Mouse (Mus musculus) NIH3T3 (cell line): ENCODE data around the gene Fam240a.

ENCODE experiments used
- DNase-seq: peaks from one replicate; pipeline ENCODE4 v3.0.0-alpha.2; 2012; ENCODE audit warnings: low read depth

Fam240a gene

GRCm38 (mm10) chr9:110893429-110893828, 23.2 kb downstream of the Fam240a start:
- no peak for DNase-seq

DNA sequence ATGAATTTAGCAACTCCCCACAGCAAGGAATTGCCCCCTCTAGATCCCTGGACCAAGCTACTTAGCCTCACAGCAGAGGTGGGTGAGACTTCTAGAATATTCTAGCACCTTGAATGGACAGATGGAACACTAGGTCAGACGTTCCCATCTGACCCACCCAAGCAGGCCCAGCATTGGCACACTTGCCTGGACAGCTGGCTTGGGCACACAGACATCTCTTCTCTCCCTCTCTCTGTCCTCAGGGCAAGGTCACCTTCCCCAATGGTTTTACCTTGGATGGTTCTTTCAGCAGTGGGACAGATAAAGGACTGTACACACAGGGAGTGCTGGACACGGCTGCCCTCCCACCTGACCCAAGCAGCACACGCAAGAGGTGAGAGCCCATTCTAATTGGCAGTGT, 24.1 kb downstream of the Fam240a start:
- no peak for DNase-seq

DNA sequence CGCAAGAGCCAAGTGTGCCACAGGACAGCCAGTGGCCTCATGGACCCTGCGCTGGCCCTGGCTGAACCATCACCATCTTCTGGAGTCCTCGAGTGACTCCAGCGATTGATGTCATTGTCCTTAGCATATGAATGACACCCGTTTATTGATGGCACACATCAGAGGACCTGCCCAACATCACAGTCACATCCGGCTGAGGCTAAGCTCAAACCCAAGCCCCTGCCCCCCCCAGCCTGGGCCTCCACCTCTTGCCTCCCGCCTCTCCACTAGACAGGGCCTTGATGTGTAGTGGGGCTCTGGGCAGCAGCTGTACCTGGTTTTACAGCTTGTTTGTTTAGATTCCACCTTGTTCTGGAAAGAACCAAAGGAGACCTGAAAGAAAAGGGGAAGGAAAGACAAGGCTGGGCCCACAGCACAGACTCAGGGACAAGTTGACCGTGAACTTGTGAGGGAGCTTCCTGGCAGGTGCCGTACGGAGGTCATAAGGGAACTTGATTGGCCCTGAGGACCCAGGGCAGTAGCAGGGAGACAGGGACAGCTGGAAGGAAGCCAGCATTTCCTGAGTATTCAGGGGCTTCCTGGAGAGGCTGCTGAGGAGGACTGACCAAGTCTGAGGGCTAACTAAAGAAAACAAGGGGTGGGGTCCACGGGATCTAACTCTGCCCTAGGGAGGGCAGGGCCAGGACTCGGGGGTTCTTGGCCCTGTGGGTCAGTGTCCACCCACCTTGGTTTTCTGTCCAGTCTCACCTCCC, 25.4 kb downstream of the Fam240a start:
- no peak for DNase-seq

- no peak for DNase-seq
Observed at GRCm38 (mm10) chr9:110890026-110890783, 26.5 kb downstream of the Fam240a start.

DNA sequence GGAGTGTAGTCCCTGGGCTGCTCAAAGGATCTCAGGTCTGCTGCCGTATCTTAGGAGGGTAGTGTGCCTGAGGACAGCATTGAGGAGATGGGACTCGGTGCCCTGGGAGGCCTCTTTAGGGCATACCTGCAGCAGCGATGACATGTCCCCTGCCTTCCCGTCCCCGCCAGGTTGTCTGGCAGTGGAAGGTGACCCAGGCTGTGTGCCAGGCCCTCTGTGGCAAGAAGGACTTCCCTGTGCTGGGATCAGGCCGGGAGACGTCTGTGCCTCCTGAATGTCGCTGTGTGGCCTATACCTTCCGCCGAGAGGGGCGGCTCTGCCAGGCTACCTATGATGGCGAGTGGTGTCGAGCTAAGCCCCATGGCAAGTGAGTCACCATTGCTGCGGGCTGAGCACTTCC, 27.7 kb downstream of the Fam240a start:
- DNase-seq = no peak

DNA sequence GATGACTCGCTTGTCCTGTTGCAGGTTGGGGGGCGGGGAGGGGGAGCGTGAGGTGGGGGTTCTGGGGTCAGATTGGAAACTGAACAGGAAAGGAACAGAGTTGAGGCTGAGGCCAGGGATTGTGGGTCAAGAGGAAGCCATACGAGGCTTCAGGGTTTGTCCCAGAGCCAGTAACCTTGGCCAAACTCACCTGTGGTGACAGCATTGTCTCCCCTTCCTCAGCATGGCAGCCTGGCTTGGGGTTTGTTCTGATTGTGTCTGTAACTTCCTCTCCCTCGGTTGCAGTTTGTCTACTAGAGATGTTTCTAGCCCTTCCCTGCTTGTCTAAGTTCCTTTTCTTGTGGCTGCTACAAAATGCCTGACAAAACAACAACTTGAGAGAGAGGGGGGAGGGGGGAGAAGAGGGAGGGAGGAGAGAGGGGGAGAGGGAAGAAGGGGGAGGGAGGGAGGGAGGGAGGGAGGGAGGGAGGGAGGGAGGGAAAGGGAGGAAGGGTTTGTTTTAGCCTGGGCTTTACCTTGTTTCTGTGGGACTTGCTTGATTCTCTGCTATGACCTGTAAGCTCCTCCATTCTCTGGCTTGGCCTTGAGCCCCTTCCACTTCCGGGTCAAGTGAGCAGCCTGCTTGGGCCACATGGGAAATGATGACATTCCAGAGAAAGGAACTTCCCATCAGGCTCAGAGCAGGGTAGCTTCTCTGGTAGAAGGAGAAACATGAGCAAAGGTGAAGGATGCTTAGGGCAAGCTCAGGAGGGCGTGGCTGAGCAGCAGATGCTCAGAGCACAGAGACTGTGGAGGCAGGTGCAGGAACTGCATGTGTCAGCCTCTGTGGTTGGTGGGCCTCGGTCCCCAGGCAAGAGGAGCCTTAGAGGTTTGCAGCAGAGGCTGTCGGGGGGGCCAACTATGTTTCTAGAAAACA, 29.0 kb downstream of the Fam240a start:
- DNase-seq = no peak

- no peak for DNase-seq
Observed at GRCm38 (mm10) chr9:110881953-110882352, 34.7 kb downstream of the Fam240a start.

DNA sequence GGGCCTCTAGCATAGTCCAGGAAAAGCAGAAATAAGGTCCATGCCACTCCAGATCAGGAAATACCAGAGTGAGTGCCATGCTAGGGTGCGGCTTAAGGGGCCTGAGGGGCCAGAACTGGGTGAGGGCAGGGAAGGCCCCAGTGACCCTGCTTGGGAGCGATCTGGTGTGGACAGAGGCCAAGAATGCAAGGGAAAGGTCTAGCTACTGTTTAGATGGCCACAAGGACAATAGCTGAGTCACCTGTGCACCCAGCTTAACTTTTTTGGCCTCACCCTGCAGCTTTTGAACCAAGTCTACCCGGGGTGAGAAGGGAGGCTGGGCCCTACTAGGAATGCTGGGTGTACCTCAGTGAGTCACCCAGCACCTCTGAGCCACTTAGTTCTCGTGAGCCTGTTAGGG, 35.9 kb downstream of the Fam240a start:
- DNase-seq = no peak

- DNase-seq = no peak
Observed at GRCm38 (mm10) chr9:110879998-110880561, 36.6 kb downstream of the Fam240a start, which contains the start of gene Tmie. TSS of gene Tmie (minus strand) at chr9:110880113.

- DNase-seq = no peak
Observed at GRCm38 (mm10) chr9:110879191-110879920, 37.3 kb downstream of the Fam240a start, which contains the start of gene Als2cl. TSS of gene Als2cl (plus strand) at chr9:110879870.

- peak; percentile 34 for DNase-seq
Observed at GRCm38 (mm10) chr9:110877888-110878287, 38.8 kb downstream of the Fam240a start.

GRCm38 (mm10) chr9:110877353-110877752, 39.3 kb downstream of the Fam240a start:
- no peak for DNase-seq

- no peak for DNase-seq
Observed at GRCm38 (mm10) chr9:110875288-110875695, 41.4 kb downstream of the Fam240a start.

DNA sequence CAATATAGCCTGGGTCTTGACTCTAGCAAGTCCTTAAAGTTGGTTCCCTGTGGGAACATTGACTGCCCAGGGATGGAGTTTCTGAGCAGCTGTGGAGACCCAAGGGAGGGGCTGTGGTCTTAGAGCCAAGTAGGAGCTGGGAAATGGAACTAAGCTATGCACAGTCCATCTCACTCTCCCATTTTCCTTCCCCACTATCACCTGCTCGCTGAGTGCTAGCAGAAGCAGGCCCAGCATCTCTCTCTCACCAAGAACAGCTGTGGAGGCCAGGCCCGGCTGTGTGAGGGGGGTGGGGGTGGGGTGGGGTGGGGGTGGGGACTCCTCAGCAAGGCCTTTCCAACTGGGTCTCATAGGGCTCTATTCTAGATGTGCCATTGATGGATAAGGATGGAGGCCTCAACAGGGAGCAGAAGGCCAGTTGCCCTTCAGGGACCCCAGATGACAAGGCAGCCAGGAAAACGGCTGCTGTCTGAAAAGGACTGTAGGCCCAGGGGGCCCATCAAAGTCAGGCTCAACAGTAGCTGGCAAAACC, 41.9 kb downstream of the Fam240a start:
- DNase-seq = no peak

GRCm38 (mm10) chr9:110873681-110874659, 42.7 kb downstream of the Fam240a start:
- DNase-seq = no peak

- DNase-seq = peak; percentile 67
Observed at GRCm38 (mm10) chr9:110871030-110871429, 45.6 kb downstream of the Fam240a start.
